ENCODE assay signal across 11 mouse cellular contexts in the genomic region with DNA sequence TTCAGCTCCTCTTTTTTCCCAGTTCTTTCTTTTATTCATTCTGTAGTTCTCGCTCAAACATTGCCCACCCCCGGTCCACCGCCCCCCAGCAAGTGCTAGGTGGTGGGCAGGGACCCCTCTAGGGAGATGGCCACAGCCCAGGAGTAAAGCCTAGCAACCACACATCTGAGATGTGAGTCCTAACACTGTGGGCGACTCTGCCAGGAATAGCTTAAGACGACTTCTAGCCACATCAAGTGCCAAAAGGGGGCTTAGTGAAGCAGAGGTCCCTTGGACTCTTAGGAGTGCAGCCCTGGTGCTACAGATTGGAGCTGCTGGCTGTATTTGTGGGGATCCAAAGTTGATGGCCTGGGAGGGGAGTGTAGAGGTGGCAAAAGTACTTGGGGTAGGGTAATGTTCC. TPM values are rescaled to one million over a fixed set of nuclear protein-coding genes. Genes with fewer than 3 reads are reported as not detected.
A peak's percentile ranks its signal among the peaks of the same experiment; 100 is the strongest.
DNase-seq lines count a peak whose midpoint lies in the region; ATAC-seq and TF ChIP-seq lines count a peak whose summit lies in the region.
"Had no signal": no experiment of that assay in that cellular context is flagged by ENCODE, and none has a peak within 500 bp of the region (broad histone marks: within the 10 kb centered on the region; RNA-seq: fewer than 3 reads in every experiment).

No protein-coding gene starts in this region.

- H3K4me3 ChIP-seq in cortical plate, adult 2 months (ENCODE audit: insufficient read depth, low read length) = peak overlapping the region; percentile 98
- peak overlapping the region; percentile 80 for H3K4me3 ChIP-seq in hindbrain, embryonic 15.5 days
- no peak overlapping the region; the same call in 1 of the 2 replicates for H3K4me3 ChIP-seq in neural tube, embryonic 12.5 days

- 63% methylated on average over 5 of the region's 5 CpGs for WGBS in hindbrain, embryonic 15.5 days
- WGBS in neural tube, embryonic 12.5 days = 53% methylated on average over 5 of the region's 5 CpGs

- TF ChIP-seq CTCF in cortical plate, adult 2 months (IDR thresholded peaks at IDR 0.05; ENCODE audit: extremely low read depth, insufficient read depth, low read length) = no peak

- ATAC-seq in hindbrain, embryonic 15.5 days (ENCODE audit: low FRiP score, low read depth) = no peak
- no peak for ATAC-seq in neural tube, embryonic 12.5 days (ENCODE audit: low FRiP score, low read depth)

- H3K9ac ChIP-seq in hindbrain, embryonic 15.5 days = peak overlapping the region; percentile 22; the same call in 1 of the 2 replicates
- peak overlapping the region; percentile 13; the same call in 1 of the 2 replicates for H3K9ac ChIP-seq in neural tube, embryonic 12.5 days

- H3K4me2 ChIP-seq in hindbrain, embryonic 15.5 days = peak overlapping the region; percentile 79
- H3K4me2 ChIP-seq in neural tube, embryonic 12.5 days (replicated peaks) = peak overlapping the region; percentile 94

- intact Hi-C loops in left cerebral cortex, postnatal 10 days (cut with DNase I) = loop anchor here (10.0 kb wide), 2 partner anchors 108 to 288 kb away; no protein-coding TSS in a partner anchor

- no peak for TF ChIP-seq POLR2A in cortical plate, adult 2 months (IDR thresholded peaks at IDR 0.05; ENCODE audit: extremely low read depth, insufficient read depth, low read length)

- H3K36me3 ChIP-seq in hindbrain, embryonic 15.5 days = no peaks in the 10 kb centered on the region
- no peaks in the 10 kb centered on the region for H3K36me3 ChIP-seq in neural tube, embryonic 12.5 days
- H3K36me3 ChIP-seq: G1E had no signal

- H3K9me3 ChIP-seq in hindbrain, embryonic 15.5 days = no peaks in the 10 kb centered on the region
- H3K9me3 ChIP-seq in neural tube, embryonic 12.5 days = no peaks in the 10 kb centered on the region

- H3K27me3 ChIP-seq in hindbrain, embryonic 15.5 days = peaks cover 8% of the 10 kb centered on the region
- peaks cover 48% of the 10 kb centered on the region for H3K27me3 ChIP-seq in neural tube, embryonic 12.5 days (replicated peaks)

- peaks cover 14% of the 10 kb centered on the region for H3K4me1 ChIP-seq in cortical plate, adult 2 months (ENCODE audit: control insufficient read depth, insufficient read depth, low read length)
- peaks cover 38% of the 10 kb centered on the region for H3K4me1 ChIP-seq in hindbrain, embryonic 15.5 days (replicated peaks)
- peaks cover 22% of the 10 kb centered on the region for H3K4me1 ChIP-seq in neural tube, embryonic 12.5 days

- peak overlapping the region; percentile 99 for H3K27ac ChIP-seq in cortical plate, adult 2 months (ENCODE audit: insufficient read depth, low read length)
- H3K27ac ChIP-seq in hindbrain, embryonic 15.5 days (replicated peaks) = no peak overlapping the region
- no peak overlapping the region for H3K27ac ChIP-seq in neural tube, embryonic 12.5 days

- DNase-seq in left cerebral cortex, adult 8-10 months (ENCODE audit: low spot score in 2 of 2) = peak; percentile 25 to 50
- no peak for DNase-seq in left cerebral cortex, postnatal 10 days (ENCODE audit: extremely low spot score in 1 of 2, low spot score in 2 of 2)
- no peak for DNase-seq in Muller cell, postnatal 12 days (ENCODE audit: inconsistent ontology term)
- DNase-seq in ovary, adult 18-20 months (ENCODE audit: low spot score) = no peak
- no peak for DNase-seq in cerebellum, postnatal 36 days
- DNase-seq: cerebellum, adult 9-11 months; lung, postnatal 14 days had no signal

RNA-seq across cellular contexts. Expression of gene Kcnma1, which starts 11.6 kb away (rescaled TPM):
- total RNA-seq in left cerebral cortex, adult 8-10 months (2022) = 100 to 1,000 TPM; 151 to 190 (median 165) TPM
- 100 to 1,000 TPM; 152 to 155 TPM for total RNA-seq in left cerebral cortex, postnatal 10 days (2021)
- 57.9 and 60.3 TPM in 2 replicates for polyA plus RNA-seq in cortical plate, adult 2 months (2012; rRNA removed)
- 16.6 and 17.1 TPM in 2 replicates for polyA plus RNA-seq in hindbrain, embryonic 15.5 days (2015; fragmentation: Nextera tagmentation; extraction: Ambion mirVana)
- 6.5 and 8.3 TPM in 2 replicates for polyA plus RNA-seq in neural tube, embryonic 12.5 days (2016; fragmentation: Nextera tagmentation; extraction: Ambion mirVana)
- polyA plus RNA-seq: G1E had no signal

Comparison
In these comparisons a context has a peak if more than half of its experiments do, and no peak if none do; other contexts are left out.
1. DNase-seq: peak in left cerebral cortex, adult 8-10 months (2 of 2); none in left cerebral cortex, postnatal 10 days (0 of 2), Muller cell, postnatal 12 days (single experiment), ovary, adult 18-20 months (single experiment) and cerebellum, postnatal 36 days (0 of 2).